Mouse (Mus musculus) ES-Bruce4 (cell line): ENCODE results near the gene Tspan9. TPM values are rescaled to one million over a fixed set of nuclear protein-coding genes. Genes with fewer than 3 reads are reported as not detected.
A peak's percentile ranks its signal among the peaks of the same experiment; 100 is the strongest.

Experiments
- H3K27ac ChIP-seq: 2 replicates; pipeline ENCODE4 v1.5.1; 2012; ENCODE audit warnings: low read length, inconsistent platforms; ENCODE audit not compliant: insufficient read depth
- H3K27me3 ChIP-seq: 2 replicates; pipeline ENCODE4 v1.6.1; 2012; ENCODE audit warnings: mild to moderate bottlenecking, low read length, inconsistent platforms; ENCODE audit not compliant: control insufficient read depth, poor library complexity, insufficient read depth, severe bottlenecking
- H3K36me3 ChIP-seq: 2 replicates; pipeline ENCODE4 v1.6.1; 2012; ENCODE audit warnings: inconsistent platforms, mild to moderate bottlenecking, low read length, moderate library complexity; ENCODE audit not compliant: control insufficient read depth, poor library complexity, insufficient read depth, severe bottlenecking
- H3K4me1 ChIP-seq: one replicate; pipeline ENCODE4 v1.8.1; 2011; ENCODE audit warnings: low read length; ENCODE audit not compliant: control insufficient read depth, insufficient read depth
- H3K4me3 ChIP-seq: 2 replicates; pipeline ENCODE4 v1.5.1; 2011; ENCODE audit warnings: low read depth, mild to moderate bottlenecking, low read length
- H3K9ac ChIP-seq: 2 replicates; pipeline ENCODE4 v1.6.1; 2012; ENCODE audit warnings: low read depth, mild to moderate bottlenecking, inconsistent platforms; ENCODE audit not compliant: poor library complexity, severe bottlenecking
- H3K9me3 ChIP-seq: replicated peaks from 2 replicates; pipeline ENCODE4 v1.6.1; 2012; ENCODE audit warnings: mild to moderate bottlenecking, low read length, inconsistent platforms; ENCODE audit not compliant: control insufficient read depth, poor library complexity, insufficient read depth, severe bottlenecking
- CTCF ChIP-seq: IDR thresholded peaks from one replicate; pipeline ENCODE4 v1.8.1; 2011; ENCODE audit warnings: low read depth, low read length
- EP300 ChIP-seq: IDR thresholded peaks from 2 replicates; pipeline ENCODE4 v1.6.1; 2011; ENCODE audit warnings: low read depth, low read length; ENCODE audit not compliant: insufficient read depth
- POLR2A ChIP-seq: IDR thresholded peaks from one replicate; pipeline ENCODE4 v1.8.1; 2011; ENCODE audit warnings: low read length; ENCODE audit not compliant: insufficient read depth
- polyA plus RNA-seq: library from polyadenylated mRNA; stranded (reverse); fragments of >200 nt; gene quantifications from 2 replicates; pipeline ENCODE4 v1.2.4, GENCODE M21; 2011; ENCODE audit warnings: low read depth; ENCODE audit not compliant: missing spikeins, insufficient read depth, insufficient read length

Tspan9 gene
- polyA plus RNA-seq, 1 experiment: 90.5 TPM

DNA sequence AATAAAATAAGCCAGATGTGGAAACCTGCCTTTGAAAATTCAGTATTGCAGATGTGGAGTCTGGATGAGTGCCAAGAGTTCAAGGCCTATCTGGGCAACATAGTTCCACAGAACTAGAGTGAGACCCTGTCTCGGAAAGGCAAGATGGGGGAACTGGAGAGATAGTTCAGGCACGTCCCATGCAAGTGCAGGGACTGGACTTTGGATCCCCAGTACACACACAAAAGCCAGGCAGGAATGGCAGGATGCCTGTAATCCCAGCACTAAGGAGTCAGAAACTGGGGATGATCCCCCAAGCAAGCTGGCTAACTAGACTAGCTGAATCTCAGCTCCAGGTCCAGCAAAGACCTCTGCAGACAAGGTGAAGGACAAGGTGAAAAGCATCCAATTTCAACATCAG lies 12.5 kb upstream of the Tspan9 start:
- no peaks in the 10 kb centered on the region for H3K36me3 ChIP-seq
- no peaks in the 10 kb centered on the region for H3K4me1 ChIP-seq
- H3K9ac ChIP-seq: no peak overlapping the region
- no peaks in the 10 kb centered on the region for H3K27me3 ChIP-seq
- TF ChIP-seq EP300 (no peak), CTCF (no peak), POLR2A (no peak)
- H3K4me3 ChIP-seq: no peak overlapping the region
- H3K27ac ChIP-seq: no peak overlapping the region
- no peaks in the 10 kb centered on the region for H3K9me3 ChIP-seq

- Histone ChIP-seq H3K27ac (no peak overlapping the region), H3K36me3 (no peaks in the 10 kb centered on the region), H3K27me3 (no peaks in the 10 kb centered on the region), H3K9me3 (no peaks in the 10 kb centered on the region), H3K4me1 (peaks cover 3% of the 10 kb centered on the region), H3K9ac (no peak overlapping the region), H3K4me3 (no peak overlapping the region)
- TF ChIP-seq CTCF (peak; percentile 71), EP300 (no peak)
These were observed 2.4 kb upstream of the Tspan9 start for GRCm38 (mm10) chr6:128145765-128146164.

DNA sequence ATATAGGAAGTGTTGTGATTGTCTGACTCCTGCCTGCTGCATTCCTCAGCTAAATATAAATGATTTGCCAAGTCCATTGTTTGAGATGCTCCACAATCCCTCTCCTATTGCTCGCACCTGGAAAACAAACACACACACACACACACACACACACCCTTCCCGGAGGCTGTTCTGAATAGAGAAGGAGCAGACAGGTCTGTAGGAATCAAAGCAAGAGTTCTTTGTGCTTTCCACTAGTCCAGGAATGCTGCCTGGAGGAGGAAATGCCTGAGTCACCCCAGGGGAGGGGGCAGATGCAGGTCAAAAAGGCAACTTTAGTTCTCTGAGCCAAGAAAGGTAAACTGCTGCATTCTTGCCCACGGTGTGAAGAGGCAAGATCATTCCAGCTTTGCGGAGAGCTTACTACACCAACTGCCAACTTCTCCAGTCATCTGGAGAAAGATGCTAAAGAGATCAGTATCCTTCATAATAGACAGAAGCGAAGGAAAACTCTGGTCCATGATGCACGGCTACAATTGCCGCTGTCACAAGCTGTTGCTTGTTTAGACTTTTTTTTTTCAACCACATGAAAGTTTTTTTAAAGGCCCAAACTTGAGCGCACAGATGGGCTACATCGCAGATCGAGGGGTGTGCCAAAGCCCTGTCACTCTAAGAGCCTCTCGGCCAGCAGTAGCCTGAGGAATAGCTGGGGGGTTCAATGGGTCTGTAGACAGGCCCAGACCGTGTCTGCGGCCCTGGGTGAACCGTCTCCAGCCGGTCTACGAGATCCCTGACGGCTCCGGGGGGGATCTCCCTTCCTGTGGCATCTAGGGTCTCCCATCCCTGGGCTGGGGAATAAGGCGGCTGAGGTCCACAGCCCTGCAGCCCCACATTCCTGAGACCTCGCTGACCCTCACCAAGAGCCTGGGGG lies 770 bp downstream of the Tspan9 start:
- no peaks in the 10 kb centered on the region for H3K27me3 ChIP-seq
- H3K27ac ChIP-seq: peak overlapping the region; percentile 70
- H3K9me3 ChIP-seq: no peaks in the 10 kb centered on the region
- TF ChIP-seq POLR2A (no peak), EP300 (peak; percentile 95), CTCF (no peak)
- peak overlapping the region; percentile 71 for H3K4me3 ChIP-seq
- peak overlapping the region; percentile 90 for H3K9ac ChIP-seq
- H3K4me1 ChIP-seq: peaks cover 5% of the 10 kb centered on the region
- no peaks in the 10 kb centered on the region for H3K36me3 ChIP-seq

- Histone ChIP-seq H3K36me3 (no peaks in the 10 kb centered on the region), H3K9me3 (no peaks in the 10 kb centered on the region), H3K9ac (no peak overlapping the region), H3K27ac (0 out of 2 replicates have a peak overlapping the region, but pooled peaks have one; percentile 15), H3K4me3 (no peak overlapping the region), H3K27me3 (no peaks in the 10 kb centered on the region), H3K4me1 (peaks cover 5% of the 10 kb centered on the region)
- no peak for TF ChIP-seq POLR2A
- peak; percentile 94 for TF ChIP-seq EP300
These were observed 2.7 kb downstream of the Tspan9 start for GRCm38 (mm10) chr6:128140724-128141123.

- no peaks in the 10 kb centered on the region for H3K36me3 ChIP-seq
- peaks cover 11% of the 10 kb centered on the region for H3K4me1 ChIP-seq
- H3K27ac ChIP-seq: no peak overlapping the region
- H3K9me3 ChIP-seq: no peaks in the 10 kb centered on the region
- H3K9ac ChIP-seq: no peak overlapping the region
- no peak for TF ChIP-seq EP300
- no peak for TF ChIP-seq POLR2A
- TF ChIP-seq CTCF: no peak
- H3K27me3 ChIP-seq: no peaks in the 10 kb centered on the region
- no peak overlapping the region for H3K4me3 ChIP-seq
These were observed 5.5 kb downstream of the Tspan9 start for GRCm38 (mm10) chr6:128137855-128138254.

DNA sequence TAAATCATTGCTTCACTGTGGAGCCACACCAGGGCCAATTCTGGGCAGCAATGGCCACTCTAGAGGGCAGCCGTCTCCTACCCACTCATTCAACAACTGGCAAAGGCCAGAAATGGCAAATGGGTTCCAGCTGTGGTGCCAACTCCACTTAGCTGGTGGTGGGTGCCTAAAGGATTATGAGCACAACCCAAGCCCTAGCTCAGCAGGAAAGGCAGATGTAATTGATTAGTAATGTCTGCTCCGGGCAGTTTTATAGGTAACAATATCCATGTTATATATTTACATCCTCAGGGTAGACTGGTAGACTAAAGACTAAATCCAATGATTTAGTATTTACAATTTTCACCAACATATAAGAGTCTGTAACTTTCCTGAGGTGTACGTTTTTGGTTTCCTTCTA lies 6.7 kb downstream of the Tspan9 start:
- H3K27me3 ChIP-seq: no peaks in the 10 kb centered on the region
- no peak overlapping the region for H3K4me3 ChIP-seq
- no peak overlapping the region for H3K27ac ChIP-seq
- no peak overlapping the region for H3K9ac ChIP-seq
- no peaks in the 10 kb centered on the region for H3K36me3 ChIP-seq
- TF ChIP-seq EP300 (no peak), CTCF (no peak), POLR2A (no peak)
- peaks cover 14% of the 10 kb centered on the region for H3K4me1 ChIP-seq
- no peaks in the 10 kb centered on the region for H3K9me3 ChIP-seq
